Mouse (Mus musculus): ENCODE results near the gene Sfmbt2. TPM values are rescaled to one million over a fixed set of nuclear protein-coding genes. Genes with fewer than 3 reads are reported as not detected.

Gene Sfmbt2
- total RNA-seq, 4 experiments from 2014 or later, result 2.7 to 5.9 (median 4.5) TPM

- DNase-seq (ENCODE audit: low spot score in 2 of 2), result peak; percentile 43 to 55
Measured at GRCm38 (mm10) chr2:10372321-10372723, 2.0 kb downstream of the Sfmbt2 start.

GRCm38 (mm10) chr2:10372776-10373507 lies 2.6 kb downstream of the Sfmbt2 start:
- DNase-seq (ENCODE audit: low spot score in 2 of 2), result no peak

GRCm38 (mm10) chr2:10373508-10374206 lies 3.3 kb downstream of the Sfmbt2 start:
- DNase-seq (ENCODE audit: low spot score in 2 of 2), result no peak

GRCm38 (mm10) chr2:10374207-10375023 lies 4.1 kb downstream of the Sfmbt2 start:
- peak in 1 of 2 experiments; percentile 14 for DNase-seq (ENCODE audit: low spot score in 2 of 2)

GRCm38 (mm10) chr2:10375024-10375372 lies 4.7 kb downstream of the Sfmbt2 start:
- DNase-seq (ENCODE audit: low spot score in 2 of 2), result peak in 1 of 2 experiments; percentile 25

- no peak for DNase-seq (ENCODE audit: low spot score in 2 of 2)
Measured at GRCm38 (mm10) chr2:10389988-10390387, 19.7 kb downstream of the Sfmbt2 start.

GRCm38 (mm10) chr2:10390791-10391190 lies 20.5 kb downstream of the Sfmbt2 start:
- DNase-seq (ENCODE audit: low spot score in 2 of 2), result no peak

- DNase-seq (ENCODE audit: low spot score in 2 of 2), result no peak
Measured at GRCm38 (mm10) chr2:10395143-10395542, 24.8 kb downstream of the Sfmbt2 start.

- DNase-seq (ENCODE audit: low spot score in 2 of 2), result no peak
Measured at GRCm38 (mm10) chr2:10397790-10398189, 27.5 kb downstream of the Sfmbt2 start.

- DNase-seq (ENCODE audit: low spot score in 2 of 2), result no peak
Measured at GRCm38 (mm10) chr2:10406151-10406550, 35.8 kb downstream of the Sfmbt2 start.

GRCm38 (mm10) chr2:10409422-10409821 lies 39.1 kb downstream of the Sfmbt2 start:
- DNase-seq (ENCODE audit: low spot score in 2 of 2), result no peak

GRCm38 (mm10) chr2:10410069-10410468 lies 39.8 kb downstream of the Sfmbt2 start:
- no peak for DNase-seq (ENCODE audit: low spot score in 2 of 2)

- DNase-seq (ENCODE audit: low spot score in 2 of 2), result no peak
Measured at GRCm38 (mm10) chr2:10420944-10421420, 50.7 kb downstream of the Sfmbt2 start.

GRCm38 (mm10) chr2:10437290-10437689 lies 67.0 kb downstream of the Sfmbt2 start:
- no peak for DNase-seq (ENCODE audit: low spot score in 2 of 2)

- no peak for DNase-seq (ENCODE audit: low spot score in 2 of 2)
Measured at GRCm38 (mm10) chr2:10441811-10442210, 71.5 kb downstream of the Sfmbt2 start.

- DNase-seq (ENCODE audit: low spot score in 2 of 2), result no peak
Measured at GRCm38 (mm10) chr2:10453577-10453976, 83.3 kb downstream of the Sfmbt2 start.

GRCm38 (mm10) chr2:10458309-10458708 lies 88.0 kb downstream of the Sfmbt2 start:
- no peak for DNase-seq (ENCODE audit: low spot score in 2 of 2)

- DNase-seq (ENCODE audit: low spot score in 2 of 2), result no peak
Measured at GRCm38 (mm10) chr2:10516516-10516915, 146.2 kb downstream of the Sfmbt2 start.

GRCm38 (mm10) chr2:10521719-10522415 lies 151.6 kb downstream of the Sfmbt2 start:
- no peak for DNase-seq (ENCODE audit: low spot score in 2 of 2)

- DNase-seq (ENCODE audit: low spot score in 2 of 2), result no peak
Measured at GRCm38 (mm10) chr2:10525622-10526021, 155.3 kb downstream of the Sfmbt2 start.

- no peak for DNase-seq (ENCODE audit: low spot score in 2 of 2)
Measured at GRCm38 (mm10) chr2:10541762-10542161, 171.5 kb downstream of the Sfmbt2 start.

Measured in layer of hippocampus, adult 8-10 months (tissue).